Mouse (Mus musculus): ENCODE results near the gene Sar1a. TPM values are rescaled to one million over a fixed set of nuclear protein-coding genes. Genes with fewer than 3 reads are reported as not detected.

Sar1a gene
- total RNA-seq, 2 experiments from 2014 or later = 135 to 139 TPM

DNA sequence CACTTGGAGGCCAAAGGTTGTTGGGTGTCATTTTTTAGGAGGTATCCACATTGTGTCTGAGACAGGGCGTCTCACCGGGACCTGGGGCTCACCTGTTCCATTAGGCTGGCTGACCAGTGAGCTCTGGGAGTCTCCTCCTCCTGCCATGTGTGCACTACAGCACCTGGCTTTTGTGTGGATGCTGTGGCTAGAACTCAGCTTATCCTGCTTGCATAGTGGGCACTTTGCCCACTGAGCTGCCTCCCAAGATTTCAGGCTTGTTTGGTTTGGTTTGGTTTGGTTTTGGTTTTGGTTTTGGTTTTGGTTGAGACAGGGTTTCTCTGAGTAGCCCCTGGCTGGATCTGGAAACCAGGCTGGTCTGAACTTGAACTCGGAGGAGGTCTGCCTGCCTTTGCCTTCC, 42.1 kb downstream of the Sar1a start:
- intact Hi-C loops (cut with DNase I) = no loop called here
- DNase-seq = no peak

- intact Hi-C loops (cut with DNase I) = no loop called here
- DNase-seq = no peak
Observed at GRCm38 (mm10) chr10:61723271-61723670, 43.2 kb downstream of the Sar1a start.

DNA sequence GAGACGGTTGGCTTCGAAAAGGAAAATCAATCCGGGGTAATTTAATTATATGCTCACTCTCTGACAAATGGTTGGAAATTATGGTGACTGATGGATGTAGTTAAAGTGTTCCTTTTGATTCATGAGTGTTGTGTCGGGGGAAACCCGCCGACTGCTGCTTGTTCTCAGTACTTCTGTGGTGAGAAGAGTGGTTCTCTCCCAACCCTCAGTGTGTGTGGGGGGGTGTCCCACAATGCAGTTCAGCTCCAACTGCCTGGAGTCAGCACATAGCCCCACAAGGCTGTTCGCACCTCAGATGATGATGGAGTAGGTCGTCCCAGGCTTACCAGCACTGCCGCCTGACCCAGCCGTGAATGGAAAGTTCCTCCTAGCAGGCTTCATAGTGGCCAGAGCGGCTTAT, 49.1 kb downstream of the Sar1a start:
- intact Hi-C loops (cut with DNase I) = no loop called here
- DNase-seq = no peak

DNA sequence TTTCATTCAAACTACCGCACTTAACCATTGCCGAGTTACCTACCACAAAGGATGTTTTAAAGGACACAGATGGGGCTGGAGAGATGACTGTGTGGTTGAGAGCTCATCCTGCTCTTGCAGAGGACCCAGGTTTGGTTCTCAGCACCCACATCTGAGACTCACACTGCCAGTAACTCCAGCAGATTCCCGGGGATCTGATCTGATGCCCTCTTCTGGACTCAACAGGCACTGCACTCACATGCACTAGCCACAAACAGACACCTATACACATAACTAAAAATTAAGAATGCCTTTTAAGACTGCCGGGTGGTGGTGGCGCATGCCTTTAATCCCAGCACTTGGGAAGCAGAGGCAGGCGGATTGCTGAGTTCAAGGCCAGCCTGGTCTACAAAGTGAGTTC, 50.1 kb downstream of the Sar1a start:
- intact Hi-C loops (cut with DNase I) = no loop called here
- DNase-seq = no peak

DNA sequence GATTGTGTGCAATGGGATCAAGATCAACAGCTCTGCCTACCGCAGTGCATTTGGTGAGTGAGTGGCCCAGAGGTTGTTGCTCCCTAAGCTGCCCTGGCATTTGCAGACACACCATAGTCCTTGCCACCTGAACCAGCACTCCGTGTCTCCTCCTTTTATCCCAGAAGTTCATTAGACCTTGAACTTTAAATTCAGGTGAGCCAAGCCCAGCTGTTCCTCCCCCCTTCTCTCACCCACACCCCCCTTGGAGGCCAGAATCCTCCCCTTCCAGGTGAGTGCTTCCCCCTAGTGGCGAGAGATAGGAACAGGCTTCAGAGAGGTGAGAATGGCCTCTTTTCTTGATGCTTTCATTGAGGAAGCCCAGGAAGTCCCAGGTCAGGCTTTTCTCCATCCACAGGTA, 54.3 kb downstream of the Sar1a start:
- intact Hi-C loops (cut with DNase I) = no loop called here
- DNase-seq = no peak

- intact Hi-C loops (cut with DNase I) = no loop called here
- no peak for DNase-seq
Observed at GRCm38 (mm10) chr10:61736671-61737078, 56.6 kb downstream of the Sar1a start.

- intact Hi-C loops (cut with DNase I) = no loop called here
- no peak for DNase-seq
Observed at GRCm38 (mm10) chr10:61737537-61737936, 57.4 kb downstream of the Sar1a start.

DNA sequence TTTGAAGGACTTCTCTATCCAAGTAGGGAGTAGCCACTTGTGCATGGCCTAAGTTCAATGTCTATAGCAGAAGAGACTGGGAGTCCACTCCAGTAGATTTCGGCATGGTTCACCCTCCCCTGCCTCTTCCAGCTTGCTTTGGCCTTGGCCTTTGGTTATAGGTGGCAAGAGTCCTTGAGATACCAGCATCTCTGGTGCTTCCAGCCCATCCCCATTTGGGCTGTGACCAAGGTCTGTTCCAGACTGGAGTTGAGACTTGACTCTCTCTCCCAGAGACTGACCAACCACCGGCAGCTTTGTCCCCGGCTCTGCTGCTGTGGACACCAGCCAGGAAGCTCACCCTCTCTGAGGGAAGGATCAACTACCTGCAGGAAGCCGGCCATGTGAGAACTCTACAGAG, 58.0 kb downstream of the Sar1a start:
- intact Hi-C loops (cut with DNase I) = no loop called here

GRCm38 (mm10) chr10:61741306-61741705, 61.2 kb downstream of the Sar1a start:
- intact Hi-C loops (cut with DNase I) = no loop called here
- DNase-seq = no peak

More for the DNA sequence above, 58.0 kb downstream of the Sar1a start:
- DNase-seq = no peak

- intact Hi-C loops (cut with DNase I) = no loop called here
- DNase-seq = no peak
Observed at GRCm38 (mm10) chr10:61741873-61742272, 61.8 kb downstream of the Sar1a start.

GRCm38 (mm10) chr10:61742336-61742735, 62.2 kb downstream of the Sar1a start:
- intact Hi-C loops (cut with DNase I) = no loop called here
- no peak for DNase-seq

Other genes starting within 250 kb of the Sar1a start
- 10 to 100 TPM; 68.6 to 71.7 TPM for gene Eif4ebp2, start 227.6 kb upstream of the Sar1a start, total RNA-seq (2021)
- gene Lrrc20, start 204.5 kb upstream of the Sar1a start, total RNA-seq (2021) = 10 to 100 TPM; 20.0 to 22.1 TPM
- gene Npffr1, start 84.8 kb upstream of the Sar1a start, total RNA-seq (2021) = 1 to 10 TPM; 1.4 to 2.4 TPM
- gene Ppa1, start 31.7 kb upstream of the Sar1a start, total RNA-seq (2021) = 100 to 1,000 TPM; 126 to 138 TPM
- gene Tysnd1, start 15.2 kb downstream of the Sar1a start, total RNA-seq (2021) = 10 to 100 TPM; 32.0 to 36.6 TPM
- 10 to 100 TPM in 1 of 2 experiments, 1 to 10 TPM in 1; 9.5 to 10.4 TPM for gene Aifm2, start 35.0 kb downstream of the Sar1a start, total RNA-seq (2021)
- 100 to 1,000 TPM; 124 to 126 TPM for gene H2afy2, start 103.8 kb downstream of the Sar1a start, total RNA-seq (2021)

All from left cerebral cortex, postnatal 4 days (tissue).